Mouse (Mus musculus) cerebellum, adult 2 months (tissue): ENCODE results near the gene Gm20517.

Source experiments
- CTCF ChIP-seq: fragments of 200-500 bp; IDR thresholded peaks from 2 replicates; pipeline ENCODE4 v1.5.1; 2011; ENCODE audit warnings: low read depth, mild to moderate bottlenecking, control low read depth, low read length, moderate library complexity, borderline replicate concordance; ENCODE audit not compliant: insufficient read depth
- POLR2A ChIP-seq: fragments of 200-500 bp; IDR thresholded peaks from 2 replicates; pipeline ENCODE4 v1.6.1; 2011; ENCODE audit warnings: low read length, control low read depth, borderline replicate concordance; ENCODE audit not compliant: insufficient read depth

- TF ChIP-seq CTCF (no peak), POLR2A (no peak)
Observed at GRCm38 (mm10) chr17:47689894-47690293, 78.5 kb downstream of the Gm20517 start.
